Mouse (Mus musculus): ENCODE results near the gene Sbno2.

DNA sequence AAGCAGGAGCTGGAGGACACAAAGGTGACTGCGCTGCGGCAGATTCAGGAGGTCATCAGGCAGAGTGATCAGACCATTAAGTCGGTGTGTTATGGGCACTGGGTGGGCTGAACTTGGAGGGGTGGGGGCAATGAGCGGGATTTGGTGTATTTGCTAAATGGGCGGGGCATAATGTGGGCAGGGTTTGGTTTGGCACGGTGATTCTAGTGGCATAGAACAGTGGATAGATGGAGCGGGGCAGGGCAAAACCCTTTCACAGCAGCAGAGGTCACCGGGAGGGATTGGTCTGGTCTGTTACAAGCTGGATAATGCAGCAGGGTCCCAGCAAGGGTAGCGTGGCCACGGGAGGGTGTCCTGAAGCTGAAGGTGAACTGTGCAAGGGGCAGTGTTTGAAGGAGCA, 79.9 kb downstream of the Sbno2 start:
- TF ChIP-seq POLR2A (IDR thresholded peaks at IDR 0.05; ENCODE audit: insufficient read length, low read depth) (no peak), MAX (IDR thresholded peaks at IDR 0.05; ENCODE audit: low read depth) (no peak), CEBPB (IDR thresholded peaks at IDR 0.05; ENCODE audit: insufficient read depth, poor library complexity, severe bottlenecking) (no peak), E2F4 (IDR thresholded peaks at IDR 0.05; ENCODE audit: insufficient read depth) (no peak), REST (IDR thresholded peaks at IDR 0.05; ENCODE audit: insufficient read depth, insufficient read length) (no peak), TCF12 (IDR thresholded peaks at IDR 0.05; ENCODE audit: insufficient read depth, poor library complexity, severe bottlenecking) (no peak), USF1 (IDR thresholded peaks at IDR 0.05; ENCODE audit: low read depth) (no peak)
